Mouse (Mus musculus): ENCODE measurements around the gene Btd.

Btd gene

DNA sequence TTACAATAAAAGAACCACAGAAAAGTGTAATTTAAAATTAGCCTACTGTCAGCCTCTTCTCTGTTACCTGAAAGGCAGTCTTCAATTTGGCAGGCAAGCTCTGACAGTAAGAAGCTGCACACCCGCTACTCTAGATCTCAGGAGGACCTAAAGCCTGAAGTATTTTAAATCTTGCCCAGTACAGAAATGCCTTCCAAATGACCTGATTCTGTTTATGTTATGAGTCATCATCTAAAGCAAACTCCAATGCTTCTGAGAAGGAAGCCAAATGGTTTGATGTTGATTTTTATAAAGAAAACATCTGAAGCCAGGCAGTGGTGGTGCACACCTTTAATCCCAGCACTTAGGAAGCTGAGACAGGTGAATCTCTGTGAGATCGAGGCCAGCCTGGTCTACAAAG lies 59.5 kb downstream of the Btd start:
- DNase-seq (ENCODE audit: low read depth): no peak

DNA sequence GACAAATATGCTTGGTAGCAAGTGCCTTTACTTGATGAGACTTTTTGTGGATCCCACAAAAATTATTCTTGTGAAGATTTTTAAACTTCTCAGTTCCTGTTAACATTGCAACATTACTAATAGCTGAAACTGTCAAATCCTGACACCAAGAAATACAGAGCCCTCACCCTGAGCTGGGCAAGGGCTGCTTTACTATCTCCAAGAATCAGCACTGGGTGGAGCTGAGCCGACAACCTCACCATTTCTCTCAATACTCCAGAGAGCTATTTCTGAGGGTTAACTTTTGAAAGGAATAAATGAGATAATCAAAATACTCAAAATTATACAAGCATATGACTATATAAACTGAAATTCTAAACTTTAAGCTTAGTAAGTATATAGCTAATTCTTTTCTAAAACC lies 68.5 kb downstream of the Btd start:
- DNase-seq (ENCODE audit: low read depth): no peak

DNA sequence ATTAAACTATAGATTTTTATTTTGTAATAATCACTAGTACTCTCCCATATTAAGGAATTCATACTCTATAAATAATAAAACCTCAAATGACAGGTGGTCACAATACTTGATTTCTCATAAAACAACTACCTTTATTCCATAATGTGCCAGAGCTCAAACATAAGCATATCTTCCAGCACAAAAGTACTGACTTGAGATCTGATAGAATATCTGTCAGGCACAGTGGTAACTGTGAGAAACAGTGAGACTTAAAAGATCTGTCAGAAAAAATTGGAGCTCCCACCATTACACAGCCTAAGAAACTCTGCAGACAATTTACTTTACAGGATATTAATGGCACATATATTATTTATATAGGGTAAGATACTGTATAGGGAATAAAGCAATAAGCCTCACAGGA lies 74.8 kb downstream of the Btd start:
- no peak for DNase-seq (ENCODE audit: low read depth)

DNA sequence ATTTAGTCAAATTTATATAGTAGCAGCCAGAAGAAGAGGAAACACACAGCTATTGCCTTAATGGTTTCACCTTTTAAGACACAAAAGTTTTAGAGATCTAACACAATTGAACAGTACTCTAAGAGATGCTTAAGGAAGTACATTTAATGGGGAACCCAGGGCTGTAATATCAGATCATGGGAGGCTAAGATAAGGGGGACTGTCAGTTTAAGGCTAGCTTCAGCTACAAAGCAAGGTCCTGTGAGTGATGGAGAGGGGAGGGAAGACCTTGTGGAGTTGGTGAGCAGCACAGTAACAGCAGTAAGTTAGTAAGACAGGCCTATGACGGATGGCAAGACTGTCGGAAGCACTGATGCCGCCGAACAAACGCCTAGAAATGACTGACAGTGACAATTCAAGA lies 76.5 kb downstream of the Btd start:
- DNase-seq (ENCODE audit: low read depth): no peak
